Mouse (Mus musculus) neural tube, embryonic 10.5 days (tissue): ENCODE data around the gene Rgs6.

ENCODE experiments used
- DNase-seq: peaks from one replicate; pipeline ENCODE4 v3.0.0-alpha.2; 2017; ENCODE audit warnings: low spot score; ENCODE audit errors: extremely low spot score

Gene Rgs6

GRCm38 (mm10) chr12:82756756-82757155 is 168.7 kb downstream of the Rgs6 start:
- no peak for DNase-seq

GRCm38 (mm10) chr12:82757367-82757766 is 169.3 kb downstream of the Rgs6 start:
- no peak for DNase-seq

GRCm38 (mm10) chr12:82762046-82762445 is 174.0 kb downstream of the Rgs6 start:
- no peak for DNase-seq

GRCm38 (mm10) chr12:82768726-82769125 is 180.6 kb downstream of the Rgs6 start:
- no peak for DNase-seq

GRCm38 (mm10) chr12:82772215-82772614 is 184.1 kb downstream of the Rgs6 start:
- DNase-seq = no peak

- DNase-seq = no peak
These were observed 186.5 kb downstream of the Rgs6 start for GRCm38 (mm10) chr12:82774576-82774975.

GRCm38 (mm10) chr12:82776686-82777085 is 188.6 kb downstream of the Rgs6 start:
- no peak for DNase-seq

- no peak for DNase-seq
These were observed 192.8 kb downstream of the Rgs6 start for GRCm38 (mm10) chr12:82780936-82781335.

GRCm38 (mm10) chr12:82781414-82781813 is 193.3 kb downstream of the Rgs6 start:
- DNase-seq = no peak

- DNase-seq = no peak
These were observed 204.0 kb downstream of the Rgs6 start for GRCm38 (mm10) chr12:82792122-82792521.

GRCm38 (mm10) chr12:82799892-82800291 is 211.8 kb downstream of the Rgs6 start:
- no peak for DNase-seq

GRCm38 (mm10) chr12:82801736-82802135 is 213.6 kb downstream of the Rgs6 start:
- DNase-seq = no peak

GRCm38 (mm10) chr12:82802711-82803110 is 214.6 kb downstream of the Rgs6 start:
- DNase-seq = no peak

GRCm38 (mm10) chr12:82805167-82805566 is 217.1 kb downstream of the Rgs6 start:
- no peak for DNase-seq

GRCm38 (mm10) chr12:82810631-82811030 is 222.5 kb downstream of the Rgs6 start:
- DNase-seq = no peak

- no peak for DNase-seq
These were observed 227.9 kb downstream of the Rgs6 start for GRCm38 (mm10) chr12:82815982-82816381.

- DNase-seq = no peak
These were observed 231.2 kb downstream of the Rgs6 start for GRCm38 (mm10) chr12:82819328-82819727.

- DNase-seq = no peak
These were observed 231.9 kb downstream of the Rgs6 start for GRCm38 (mm10) chr12:82819991-82820390.

GRCm38 (mm10) chr12:82822821-82823620 is 234.9 kb downstream of the Rgs6 start:
- no peak for DNase-seq

- DNase-seq = no peak
These were observed 242.2 kb downstream of the Rgs6 start for GRCm38 (mm10) chr12:82830333-82830732.

GRCm38 (mm10) chr12:82838544-82838943 is 250.5 kb downstream of the Rgs6 start:
- DNase-seq = no peak

- no peak for DNase-seq
These were observed 253.5 kb downstream of the Rgs6 start for GRCm38 (mm10) chr12:82841566-82841965.

- no peak for DNase-seq
These were observed 260.3 kb downstream of the Rgs6 start for GRCm38 (mm10) chr12:82848304-82848872.
